Mouse (Mus musculus) frontal cortex, postnatal 36 days (tissue): ENCODE measurements around the gene D10Jhu81e.
"Not testable (repeated sequence)": the region's sequence is repeated elsewhere in the genome, so short reads cannot be mapped to it uniquely, and the experiment has no call there.

Source experiments
- DNase-seq, 2 experiments: peaks; one replicate each; pipeline ENCODE4 v3.0.0; 2022; ENCODE audit warnings: low spot score in 2 of 2

D10Jhu81e gene

DNA sequence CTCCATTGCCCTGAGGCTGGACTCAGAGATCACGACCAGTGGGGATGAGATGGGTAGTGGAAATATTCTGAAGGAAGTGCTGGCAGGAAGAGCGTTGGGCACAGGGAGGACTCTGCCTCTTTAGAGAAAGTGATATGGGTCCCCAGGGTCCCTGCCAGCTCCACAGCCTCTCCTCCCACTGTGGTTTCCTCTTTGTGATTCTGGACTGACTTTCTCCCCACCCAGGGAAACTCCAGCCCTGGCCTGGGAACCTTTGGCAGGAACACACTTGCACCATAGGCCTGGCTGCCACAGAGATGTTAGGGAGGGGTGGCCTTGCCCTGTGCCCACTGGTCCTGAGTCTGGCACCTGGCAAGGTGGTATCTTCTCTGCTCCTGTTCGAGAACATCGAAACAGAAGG, 39.6 kb downstream of the D10Jhu81e start:
- no peak for DNase-seq

DNA sequence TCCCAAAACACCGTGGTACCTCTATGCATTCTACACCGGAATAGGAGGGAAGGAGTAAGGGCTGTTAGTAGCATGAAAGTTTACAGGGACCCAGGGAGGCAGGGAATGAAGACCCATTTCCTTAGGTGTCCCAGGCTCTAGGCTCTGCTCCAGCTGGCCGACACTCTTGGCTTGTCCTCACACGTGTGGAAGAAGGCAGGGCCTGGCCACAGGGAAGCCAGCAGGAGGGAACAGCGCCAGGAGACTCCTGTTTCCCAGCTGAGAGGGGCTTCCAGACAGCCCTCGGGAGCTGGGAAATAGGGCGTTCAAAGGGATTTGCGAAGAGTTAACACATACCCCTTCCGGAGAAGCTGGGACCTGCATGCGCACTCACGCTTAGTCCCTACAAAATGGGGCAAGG, 40.2 kb downstream of the D10Jhu81e start:
- DNase-seq = no peak

DNA sequence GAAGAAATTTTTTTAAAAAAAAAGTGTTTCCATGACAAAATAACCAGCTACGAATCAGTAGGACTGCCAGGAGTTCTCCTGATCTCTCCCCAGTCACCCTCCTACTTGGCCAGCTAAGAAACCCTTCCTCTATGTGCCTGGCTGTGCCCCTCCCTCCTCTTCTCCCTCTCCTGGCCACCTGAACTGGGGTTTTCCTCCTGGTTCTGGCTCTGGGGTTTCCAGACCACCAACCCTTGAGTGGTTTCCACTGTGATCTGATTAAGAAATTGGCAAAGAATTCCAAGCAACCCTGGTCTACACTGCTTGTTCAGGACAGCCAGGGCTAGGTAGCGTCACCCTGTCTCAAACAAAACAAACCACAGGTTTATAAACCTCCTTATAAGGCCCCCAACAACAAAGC, 40.9 kb downstream of the D10Jhu81e start:
- DNase-seq = no peak

DNA sequence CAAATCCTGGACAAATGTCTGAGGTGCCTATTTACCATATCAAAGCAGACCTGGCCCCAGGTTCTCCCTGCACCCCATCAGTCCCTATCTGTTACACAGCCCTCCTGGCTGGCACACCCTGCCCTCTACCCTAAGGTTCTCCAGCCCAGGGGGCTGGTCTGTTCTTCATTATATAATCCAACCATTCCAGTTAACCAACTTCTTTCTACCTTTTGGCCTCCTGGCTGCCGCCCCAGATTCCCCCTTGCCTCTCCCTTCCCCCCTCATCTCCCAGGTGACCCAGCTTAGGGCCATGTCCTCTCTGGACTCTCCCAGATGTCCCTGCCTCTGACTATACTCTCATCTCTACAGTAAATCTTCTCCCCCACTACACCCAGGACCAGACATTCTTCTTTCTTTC, 41.7 kb downstream of the D10Jhu81e start:
- DNase-seq = no peak

DNA sequence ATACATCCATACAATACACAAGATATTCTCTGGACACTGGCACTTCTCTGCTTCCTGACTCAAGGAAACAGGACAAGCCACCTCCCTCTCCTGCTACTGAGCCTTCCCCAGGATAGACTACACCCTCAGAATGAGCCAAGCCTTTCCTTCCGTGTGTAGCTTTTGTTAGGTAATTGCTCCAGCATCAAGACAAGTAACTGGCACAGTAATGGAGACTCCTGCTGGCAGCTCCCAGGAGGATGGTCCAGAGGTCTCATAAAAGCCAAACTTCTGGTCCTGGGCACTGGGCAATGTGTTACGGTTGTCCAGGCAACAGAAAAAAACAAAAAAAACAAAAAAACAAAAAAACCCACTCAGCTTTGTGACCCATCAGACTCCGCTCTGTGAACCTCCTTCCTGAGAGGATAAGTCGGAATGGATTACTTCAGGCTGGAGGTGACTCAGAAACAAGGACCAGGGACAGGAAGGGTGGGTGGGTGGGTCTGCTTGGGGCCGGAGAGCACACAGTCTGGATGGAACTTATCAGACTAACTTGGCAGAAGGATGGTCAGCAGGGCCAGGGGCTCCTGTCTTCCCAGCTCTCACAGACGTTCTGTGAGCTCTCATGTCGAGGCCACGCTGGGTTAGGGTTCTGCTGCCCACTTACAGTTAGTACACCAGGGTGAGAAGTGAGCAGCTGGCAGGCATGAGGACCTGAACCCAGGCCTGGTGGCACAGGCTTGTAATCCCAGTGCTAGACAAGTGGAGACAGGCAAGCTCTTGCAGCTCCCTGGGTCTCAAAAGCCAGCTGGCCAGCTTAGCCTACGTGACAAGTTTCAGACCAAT, 42.3 kb downstream of the D10Jhu81e start:
- DNase-seq = no peak

DNA sequence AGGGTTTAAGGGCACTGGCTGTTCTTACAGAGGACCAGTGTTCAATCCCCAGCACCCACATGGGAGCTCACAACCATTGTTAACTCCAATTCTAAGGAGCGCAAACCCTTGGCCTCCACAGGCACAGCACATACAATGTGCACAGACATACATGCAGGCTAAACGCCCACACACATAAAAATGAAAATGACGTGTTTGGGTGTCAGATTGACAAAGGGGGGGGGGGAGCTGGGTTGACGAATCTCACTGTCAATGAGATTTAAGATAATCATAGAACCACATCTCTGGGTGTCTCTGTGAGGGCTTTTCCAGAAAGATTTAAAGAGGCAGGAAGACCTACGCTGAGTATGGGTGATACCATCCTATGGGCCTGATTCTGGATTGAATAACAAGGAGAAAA, 43.3 kb downstream of the D10Jhu81e start:
- DNase-seq = no peak

DNA sequence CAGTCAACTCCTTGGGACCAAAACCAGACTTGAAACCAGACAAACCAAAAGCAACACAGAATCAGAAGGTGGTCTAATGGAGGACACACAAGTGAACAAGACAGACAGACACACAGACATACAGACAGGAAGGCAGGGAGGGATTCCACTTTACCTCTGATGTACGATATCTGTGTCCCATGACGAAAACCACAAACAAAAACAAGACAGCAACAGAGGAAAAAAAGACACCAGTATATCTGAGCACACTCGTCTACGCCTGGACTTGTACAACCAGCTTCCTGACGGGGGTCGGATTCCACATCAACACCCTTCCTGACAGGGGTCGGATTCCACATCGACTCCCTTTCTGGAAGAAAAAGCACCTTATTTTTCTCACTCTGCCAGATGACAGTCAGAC, 44.5 kb downstream of the D10Jhu81e start:
- DNase-seq = not testable (repeated sequence)

DNA sequence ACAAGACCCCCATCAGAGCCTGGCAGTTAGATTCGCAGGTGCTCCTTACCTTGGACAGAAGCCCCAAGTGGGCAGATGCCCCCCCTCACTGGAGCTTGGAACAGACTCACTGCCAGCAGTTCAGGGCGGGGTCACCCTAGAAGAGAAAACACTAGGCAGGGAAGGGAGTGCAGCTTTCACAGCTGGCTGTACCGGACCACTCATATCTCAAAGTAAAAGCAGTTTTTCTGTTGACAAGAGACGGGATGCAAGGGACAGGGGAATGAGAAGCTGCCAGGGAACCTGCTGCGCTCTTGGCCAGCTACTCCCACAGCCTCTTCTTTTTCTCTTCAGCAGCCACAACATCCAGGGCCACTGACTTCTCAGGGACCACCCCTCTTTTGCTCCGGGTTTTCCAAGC, 45.4 kb downstream of the D10Jhu81e start:
- not testable (repeated sequence) for DNase-seq

DNA sequence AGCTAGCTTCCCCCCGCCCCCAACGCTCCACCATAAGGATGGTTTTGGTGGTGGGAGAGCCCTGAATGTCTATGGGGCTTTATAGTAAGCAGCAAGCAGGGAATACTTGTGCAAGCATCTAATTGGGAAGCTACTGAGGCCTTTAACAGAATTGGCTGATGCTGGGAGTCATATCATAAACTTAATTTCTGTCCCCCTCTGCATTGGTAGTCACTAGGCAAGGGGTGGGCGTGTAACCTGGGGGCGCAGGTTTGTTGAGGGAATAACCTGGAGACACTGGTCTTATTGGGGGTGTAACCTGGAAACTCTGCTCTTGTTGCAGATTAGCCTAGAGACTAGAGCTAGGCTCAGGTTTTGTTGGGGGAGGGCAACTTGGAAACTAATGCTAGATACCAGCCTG, 50.2 kb downstream of the D10Jhu81e start:
- DNase-seq = no peak

DNA sequence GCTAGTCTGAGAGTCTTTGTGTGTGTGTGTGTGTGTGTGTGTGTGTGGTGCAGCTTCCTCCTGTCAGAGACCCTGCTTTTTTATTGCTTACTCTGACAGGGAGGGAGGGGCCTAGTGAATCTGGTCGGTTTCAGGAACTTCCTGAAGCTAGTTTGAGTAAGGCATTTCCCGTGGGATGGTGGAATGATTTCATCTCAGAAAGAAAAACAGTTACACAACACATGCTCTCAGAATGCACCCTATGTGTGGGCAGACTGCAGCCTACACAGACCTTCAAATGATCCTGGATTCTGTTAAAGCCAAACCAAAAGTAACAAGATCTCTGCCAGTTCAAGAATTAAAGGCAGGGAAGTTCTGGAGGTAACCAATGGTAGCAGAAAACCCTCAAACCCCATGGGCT, 54.4 kb downstream of the D10Jhu81e start:
- DNase-seq = no peak

DNA sequence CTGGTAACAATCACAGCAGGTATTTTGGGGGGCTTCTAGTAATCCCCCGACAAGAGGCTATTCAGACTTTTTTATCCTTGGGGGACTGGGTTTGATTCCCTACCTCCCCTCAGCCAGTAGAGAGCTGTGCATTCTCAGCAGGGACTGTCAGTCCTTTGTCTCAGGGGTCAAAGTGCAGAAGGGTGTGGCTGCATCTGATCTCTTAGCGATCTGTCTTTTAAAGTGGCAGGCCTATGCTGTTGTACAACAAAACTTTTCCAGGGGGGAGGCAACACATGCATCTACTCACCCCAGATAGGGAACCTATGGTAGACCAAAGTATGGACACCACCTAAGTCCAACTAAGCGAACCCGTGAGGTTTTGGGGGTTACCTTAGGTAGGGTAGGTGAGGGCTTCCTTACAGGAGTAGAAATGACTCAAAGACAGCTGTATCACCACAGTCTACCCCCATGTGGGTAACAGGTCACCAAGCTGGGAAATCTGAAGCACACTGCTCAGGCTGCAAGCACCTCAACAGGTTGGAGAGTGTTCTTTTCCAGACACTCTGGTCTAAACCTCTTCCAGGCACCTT, 55.0 kb downstream of the D10Jhu81e start:
- no peak for DNase-seq
